Mouse (Mus musculus): ENCODE results near the gene Ubtfl1. TPM values are rescaled to one million over a fixed set of nuclear protein-coding genes. Genes with fewer than 3 reads are reported as not detected.

Gene Ubtfl1
- not detected in 2 replicates for polyA plus RNA-seq (2015; fragmentation: Nextera tagmentation; extraction: Ambion mirVana)

DNA sequence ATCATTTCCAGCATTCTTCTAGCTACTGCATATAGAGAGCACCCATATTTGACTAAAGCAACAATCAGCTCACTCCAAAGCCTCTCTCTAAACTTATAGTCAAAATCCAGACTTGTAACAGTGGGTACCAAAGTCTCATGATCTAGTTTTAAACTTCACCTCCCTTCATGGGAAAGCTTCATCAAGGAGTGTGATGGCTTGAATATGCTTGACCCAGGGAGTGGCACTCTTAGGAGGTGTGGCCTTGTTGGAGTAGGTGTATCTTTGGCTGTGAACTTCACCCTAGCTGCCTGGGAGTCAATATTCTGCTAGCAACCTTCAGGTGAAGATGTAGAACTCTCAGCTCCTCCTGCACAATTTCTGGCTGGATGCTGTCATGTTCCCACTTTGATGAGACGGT is at the start of gene Ubtfl1:
Gene Ubtfl1 (plus strand): TSS at position 301 of the 400 bp plus-strand sequence.

DNA sequence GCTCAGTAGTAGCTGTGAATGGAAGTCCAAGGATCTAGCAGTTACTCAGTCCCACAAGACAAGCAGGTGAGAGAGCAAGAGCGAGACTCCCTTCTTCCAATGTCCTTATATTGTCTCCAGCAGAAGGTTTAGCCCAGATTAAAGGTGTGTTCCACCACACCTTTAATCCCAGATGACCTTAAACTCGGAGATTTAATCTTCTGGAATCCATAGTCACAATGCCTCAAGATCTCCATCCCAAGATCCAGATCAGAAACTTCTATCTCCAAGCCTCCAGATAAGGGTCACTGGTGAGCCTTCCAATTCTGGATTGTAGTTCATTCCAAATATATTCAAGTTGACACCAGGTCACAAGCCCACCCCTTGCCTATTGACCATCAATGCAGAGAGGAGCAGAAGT is 1.3 kb upstream of the Ubtfl1 start, which contains the start of gene Naalad2:
Gene Naalad2 (minus strand): TSS at position 101 of the 400 bp plus-strand sequence.

DNA sequence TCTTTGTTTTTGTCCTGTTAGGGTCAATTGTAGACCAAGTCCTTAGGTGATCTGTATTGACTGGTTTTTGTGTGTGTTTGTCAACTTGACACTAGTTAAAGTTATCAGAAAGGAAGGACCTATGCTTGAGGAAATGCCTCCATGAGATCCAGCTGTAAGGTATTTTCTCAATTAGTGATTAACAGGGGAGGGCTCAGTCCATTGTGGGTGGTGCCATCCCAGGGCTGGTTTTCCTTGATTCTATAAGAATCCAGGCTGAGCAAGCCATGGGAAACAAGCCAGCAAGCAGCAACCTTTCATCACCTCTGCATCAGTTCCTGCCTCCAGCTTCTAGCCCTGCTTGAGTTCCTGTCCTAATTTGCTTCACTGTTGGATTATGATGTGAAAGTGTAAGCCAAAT is 26.1 kb downstream of the Ubtfl1 start, which contains the start of gene Mbd3l2:
Gene Mbd3l2 (plus strand): TSS at position 301 of the 400 bp plus-strand sequence.

Small RNAs within 50 kb of the gene (microRNA-seq; reads per million reads assigned to microRNA genes)
- 0 reads per million in 2 experiments for gene Gm22854

Other genes with a start within 250 kb of the Ubtfl1 start
- 36.1 and 40.9 TPM in 2 replicates for gene Chordc1, start 112.3 kb upstream of the Ubtfl1 start, polyA plus RNA-seq (2015; fragmentation: Nextera tagmentation; extraction: Ambion mirVana)
- 3.8 and 4.6 TPM in 2 replicates for gene Naalad2, start 1.4 kb upstream of the Ubtfl1 start, polyA plus RNA-seq (2015; fragmentation: Nextera tagmentation; extraction: Ambion mirVana)
- gene Mbd3l2, start 26.2 kb downstream of the Ubtfl1 start, polyA plus RNA-seq (2015; fragmentation: Nextera tagmentation; extraction: Ambion mirVana): not detected in 2 replicates
- gene Zfp558, start 73.8 kb downstream of the Ubtfl1 start, polyA plus RNA-seq (2015; fragmentation: Nextera tagmentation; extraction: Ambion mirVana): 0.87 and 1.2 TPM in 2 replicates
- gene Mbd3l1, start 73.9 kb downstream of the Ubtfl1 start, polyA plus RNA-seq (2015; fragmentation: Nextera tagmentation; extraction: Ambion mirVana): not detected in 2 replicates